Mouse (Mus musculus): ENCODE results near the gene Kbtbd8.

Gene Kbtbd8

GRCm38 (mm10) chr6:95116946-95117345 lies at the start of gene Kbtbd8:
Gene Kbtbd8 (plus strand): TSS chr6:95117240.
- no peak for DNase-seq (ENCODE audit: low read depth, low spot score)

DNA sequence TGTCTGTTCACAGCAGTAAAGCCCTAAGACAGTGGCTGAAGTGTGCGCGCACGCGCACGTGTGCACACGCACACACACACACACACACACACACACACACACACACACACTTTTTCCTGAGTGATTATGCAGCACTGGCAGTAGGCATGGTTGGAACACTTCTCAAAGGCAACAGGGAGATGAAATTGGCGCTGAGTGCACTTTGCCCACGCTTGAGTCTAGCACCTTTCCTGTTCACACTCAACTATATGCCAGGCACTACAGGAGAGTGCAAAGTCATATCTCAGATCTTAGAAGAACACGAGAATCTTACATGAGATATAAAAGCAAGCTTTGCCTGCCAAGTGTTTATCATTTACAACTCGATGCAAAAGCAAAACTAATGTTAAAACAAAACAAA lies 47.3 kb upstream of the Kbtbd8 start:
- no peak for DNase-seq (ENCODE audit: low read depth, low spot score)

DNA sequence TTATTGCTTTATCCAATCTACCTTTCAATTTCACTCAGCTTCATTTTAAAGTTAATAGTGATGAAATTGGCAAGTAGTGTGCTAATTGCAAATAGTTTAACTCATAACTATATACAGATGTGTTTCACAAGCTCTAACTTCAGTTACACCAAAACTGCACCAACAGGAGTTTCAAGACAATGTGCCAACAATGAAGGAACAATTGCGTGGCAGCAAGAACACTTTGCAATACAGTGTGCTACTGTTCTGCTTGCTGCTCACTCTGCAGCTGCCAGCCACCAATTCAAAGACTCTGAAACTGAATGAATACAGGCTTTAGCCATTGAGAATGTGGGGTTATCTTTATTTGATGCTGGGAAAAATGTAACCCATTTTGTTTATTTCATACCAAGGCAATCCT lies 31.8 kb upstream of the Kbtbd8 start:
- DNase-seq (ENCODE audit: low read depth, low spot score): no peak

DNA sequence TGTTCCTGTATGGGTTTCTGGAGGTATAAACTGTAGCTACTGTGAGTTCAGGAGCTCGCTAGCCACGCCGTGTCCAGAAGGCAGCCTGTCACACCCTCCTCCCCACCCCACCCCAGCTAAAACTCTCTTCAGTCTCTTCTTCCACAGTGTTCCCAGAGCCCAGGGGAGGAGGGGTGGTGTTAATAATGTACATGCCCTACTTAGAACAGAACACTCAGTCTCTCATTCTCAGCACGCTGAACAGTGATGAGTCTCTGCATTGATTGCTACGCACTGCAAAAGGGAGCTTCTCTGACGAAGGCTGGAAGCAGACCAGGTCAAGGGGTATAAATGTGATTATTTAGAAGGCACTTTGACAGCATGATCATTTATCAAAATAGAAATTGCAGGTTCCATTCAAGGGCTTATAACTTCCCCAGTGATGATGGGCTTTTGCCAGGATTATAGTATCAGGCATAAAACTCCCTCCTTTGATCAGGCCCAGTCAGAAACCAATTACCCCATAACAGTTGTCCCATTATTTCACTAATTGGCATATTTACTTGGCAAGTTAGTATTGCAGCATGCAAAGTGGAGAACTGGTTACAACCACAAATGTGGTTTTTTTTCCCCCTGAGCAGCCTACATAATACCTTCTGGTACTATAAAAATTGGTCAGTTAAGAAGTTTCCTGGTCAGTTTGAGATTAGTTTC lies 29.7 kb upstream of the Kbtbd8 start:
- DNase-seq (ENCODE audit: low read depth, low spot score): no peak

DNA sequence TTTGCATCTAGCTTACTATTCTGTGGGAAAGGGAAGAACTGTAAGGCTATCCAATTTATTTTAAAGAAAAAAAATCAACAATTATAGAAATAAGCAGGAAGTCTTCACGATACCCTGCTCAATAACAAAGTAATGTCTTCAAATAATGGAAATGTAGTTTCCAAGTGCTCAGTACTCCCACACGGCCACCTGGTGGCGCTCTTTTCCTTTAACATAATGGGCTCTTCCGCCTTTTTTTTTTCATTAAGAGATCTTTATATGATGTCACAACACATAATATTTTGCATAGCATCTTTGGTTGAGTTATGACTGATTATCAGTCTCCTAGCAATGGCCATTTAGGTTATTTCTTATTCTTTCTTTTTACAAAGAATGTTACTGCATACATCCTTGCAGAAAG lies 29.0 kb upstream of the Kbtbd8 start:
- DNase-seq (ENCODE audit: low read depth, low spot score): no peak

DNA sequence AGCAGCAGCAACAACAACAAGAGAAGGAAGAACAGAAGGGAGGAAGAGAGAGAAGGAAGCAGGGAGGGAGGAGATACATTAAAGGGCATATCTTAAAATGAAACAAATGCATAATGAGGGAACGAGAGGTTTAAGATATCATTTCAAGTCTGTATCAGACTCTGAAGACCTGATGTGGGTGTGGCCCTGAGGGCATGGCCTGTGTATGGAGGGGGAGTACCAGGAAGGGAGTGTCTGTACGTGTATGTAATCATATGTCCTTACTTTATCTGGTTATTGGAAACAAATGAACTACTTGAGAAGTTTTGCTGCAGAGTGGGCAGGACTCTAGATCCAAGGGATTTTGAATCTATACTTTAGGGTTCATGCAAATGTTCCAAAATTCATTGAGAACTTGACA lies 22.3 kb upstream of the Kbtbd8 start:
- DNase-seq (ENCODE audit: low read depth, low spot score): no peak

DNA sequence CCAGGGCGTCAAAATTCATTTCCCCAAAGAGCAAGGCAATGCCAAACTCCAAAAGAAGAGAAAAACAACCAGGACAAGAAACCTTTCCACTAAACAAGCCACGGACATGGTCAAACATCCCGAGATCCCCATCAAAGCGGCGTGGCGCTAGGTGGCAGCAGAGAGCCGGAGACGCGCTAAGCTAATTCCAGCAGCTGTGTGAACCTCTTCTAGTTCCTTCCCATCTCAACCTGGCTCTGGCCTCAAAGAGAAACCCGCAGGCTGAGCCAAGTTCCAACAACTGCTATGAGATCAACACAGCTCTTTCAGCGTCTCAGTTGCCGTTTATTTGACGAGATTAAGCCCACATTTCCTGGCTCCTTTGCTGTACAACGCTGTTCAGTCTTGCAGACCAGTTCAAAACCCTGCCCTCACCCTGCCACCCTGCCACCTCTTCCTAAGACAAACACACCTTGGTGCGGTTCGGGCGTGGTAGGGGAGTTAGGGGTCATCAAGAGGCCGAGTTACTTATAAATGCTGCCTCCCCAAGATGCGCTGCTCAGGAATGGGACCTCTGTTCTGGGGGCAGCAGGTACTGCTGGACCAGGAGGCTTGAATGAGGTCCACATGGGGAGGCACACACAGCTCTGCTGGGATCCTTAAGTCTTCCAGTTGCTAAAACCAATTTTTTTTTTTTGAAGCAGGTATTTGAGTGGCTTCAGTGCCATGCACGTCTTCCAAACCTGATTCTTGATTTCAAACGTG lies 18.5 kb upstream of the Kbtbd8 start:
- peak; percentile 25 for DNase-seq (ENCODE audit: low read depth, low spot score)

GRCm38 (mm10) chr6:95103706-95104105 lies 13.3 kb upstream of the Kbtbd8 start:
- no peak for DNase-seq (ENCODE audit: low read depth, low spot score)

DNA sequence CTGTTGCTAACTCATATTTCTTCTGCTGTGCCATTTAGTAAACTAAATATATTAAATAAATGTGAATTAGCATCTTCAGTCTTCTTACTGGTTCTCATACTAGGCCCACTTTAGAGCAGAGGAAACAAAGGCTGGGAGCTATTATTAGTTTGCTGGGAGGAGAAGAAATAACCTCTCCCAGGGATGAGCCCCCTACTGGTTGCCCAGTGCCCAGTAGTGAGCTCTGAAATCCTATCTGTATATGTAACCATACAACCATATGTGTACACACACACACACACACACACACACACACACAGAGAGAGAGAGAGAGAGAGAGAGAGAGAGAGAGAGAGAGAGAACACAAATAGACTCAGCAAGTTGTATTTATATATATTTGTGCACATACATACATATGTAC lies 8.6 kb upstream of the Kbtbd8 start:
- DNase-seq (ENCODE audit: low read depth, low spot score): no peak

- DNase-seq (ENCODE audit: low read depth, low spot score): no peak
Measured at GRCm38 (mm10) chr6:95109691-95110450, 7.2 kb upstream of the Kbtbd8 start.

DNA sequence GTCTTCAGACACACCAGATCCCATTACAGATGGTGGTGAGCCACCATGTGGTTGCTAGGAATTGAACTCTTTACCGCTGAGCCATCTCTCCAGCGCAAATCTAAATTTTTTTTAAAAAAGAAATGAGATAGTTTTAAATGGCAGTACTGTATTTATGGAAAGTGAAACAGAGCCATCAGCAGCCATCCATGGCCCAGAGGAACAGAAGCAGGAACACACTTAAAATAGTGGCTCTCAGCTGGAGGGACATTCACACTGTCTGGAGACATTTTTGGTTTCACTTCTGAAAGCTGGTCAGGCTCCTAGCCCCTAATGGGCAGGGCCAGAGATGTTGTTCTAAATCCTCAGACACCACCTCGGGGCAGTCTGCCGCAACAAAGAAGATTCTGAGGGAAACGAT lies 5.0 kb upstream of the Kbtbd8 start:
- DNase-seq (ENCODE audit: low read depth, low spot score): no peak

GRCm38 (mm10) chr6:95116513-95116912 lies 527 bp upstream of the Kbtbd8 start:
- no peak for DNase-seq (ENCODE audit: low read depth, low spot score)

GRCm38 (mm10) chr6:95117614-95118541 lies 838 bp downstream of the Kbtbd8 start:
- DNase-seq (ENCODE audit: low read depth, low spot score): peak; percentile 97

- DNase-seq (ENCODE audit: low read depth, low spot score): no peak
Measured at GRCm38 (mm10) chr6:95119389-95119788, 2.3 kb downstream of the Kbtbd8 start.

DNA sequence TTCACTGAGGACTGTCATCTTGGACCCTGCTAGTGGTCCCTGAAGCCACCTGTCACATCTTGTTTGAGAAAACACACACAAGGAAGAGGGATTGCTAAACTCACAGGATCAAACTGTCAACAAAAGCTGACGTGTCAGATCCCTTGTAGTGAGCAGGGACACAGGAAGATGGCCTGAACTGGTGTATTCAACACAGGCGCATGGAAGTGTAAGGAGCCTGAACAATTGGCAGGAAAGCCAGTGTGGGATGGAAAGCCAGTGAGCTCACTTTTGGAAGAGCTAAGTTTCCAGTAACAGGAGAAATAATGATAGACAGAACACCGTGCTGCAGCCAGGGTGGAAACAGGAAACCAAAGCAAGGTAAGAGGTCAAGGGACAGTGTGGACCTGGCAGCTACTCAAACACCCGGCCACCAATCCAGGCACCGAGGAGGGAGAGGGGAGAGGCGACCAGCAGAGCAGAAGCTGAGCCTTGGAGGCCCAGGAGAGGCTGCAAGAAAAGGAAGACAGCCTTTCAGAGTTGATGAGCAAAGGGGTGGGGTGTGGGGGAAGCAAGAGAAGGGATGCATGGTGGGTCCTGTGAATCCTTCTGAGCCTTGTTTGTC lies 33.0 kb downstream of the Kbtbd8 start:
- peak; percentile 7 for DNase-seq (ENCODE audit: low read depth, low spot score)

DNA sequence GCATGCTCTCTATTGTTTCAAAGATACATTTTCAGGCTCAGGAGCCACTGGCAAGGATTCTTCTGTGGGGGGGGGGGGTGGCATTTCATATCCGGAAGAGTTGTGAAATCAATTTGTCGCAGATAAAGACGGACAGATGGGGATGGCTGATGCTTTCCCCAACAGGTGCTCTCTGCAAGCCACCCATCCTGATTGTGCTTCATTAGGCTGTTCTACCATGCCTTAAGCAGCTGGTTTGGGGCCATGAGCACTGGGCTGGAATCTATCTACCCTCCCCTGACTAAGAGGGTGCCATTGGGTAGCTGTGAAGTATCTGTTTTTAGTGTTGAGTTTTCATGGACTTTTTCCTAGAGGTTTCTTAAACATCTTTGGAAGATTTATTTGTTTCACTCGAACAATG lies 33.8 kb downstream of the Kbtbd8 start:
- no peak for DNase-seq (ENCODE audit: low read depth, low spot score)

DNA sequence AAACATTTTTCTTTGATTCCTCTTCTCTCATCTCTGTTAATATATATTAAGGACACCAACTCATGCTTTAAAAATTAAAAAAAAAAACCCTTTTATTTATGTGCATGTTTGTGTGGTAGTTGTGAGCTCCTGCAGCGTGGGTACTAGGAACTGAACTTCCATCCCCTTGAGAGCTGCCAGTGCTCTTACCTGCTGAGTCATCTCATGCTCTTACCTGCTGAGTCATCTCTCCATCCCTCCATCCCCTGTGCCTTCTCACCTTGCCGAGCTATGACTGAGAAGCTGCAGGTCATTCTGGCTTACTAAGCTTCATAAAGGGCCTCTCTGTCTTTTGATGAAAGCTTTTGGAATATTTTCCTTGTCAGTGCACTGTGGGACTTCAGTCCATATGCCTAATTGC lies 34.5 kb downstream of the Kbtbd8 start:
- no peak for DNase-seq (ENCODE audit: low read depth, low spot score)

- no peak for DNase-seq (ENCODE audit: low read depth, low spot score)
Measured at GRCm38 (mm10) chr6:95163965-95164364, 46.9 kb downstream of the Kbtbd8 start.

DNA sequence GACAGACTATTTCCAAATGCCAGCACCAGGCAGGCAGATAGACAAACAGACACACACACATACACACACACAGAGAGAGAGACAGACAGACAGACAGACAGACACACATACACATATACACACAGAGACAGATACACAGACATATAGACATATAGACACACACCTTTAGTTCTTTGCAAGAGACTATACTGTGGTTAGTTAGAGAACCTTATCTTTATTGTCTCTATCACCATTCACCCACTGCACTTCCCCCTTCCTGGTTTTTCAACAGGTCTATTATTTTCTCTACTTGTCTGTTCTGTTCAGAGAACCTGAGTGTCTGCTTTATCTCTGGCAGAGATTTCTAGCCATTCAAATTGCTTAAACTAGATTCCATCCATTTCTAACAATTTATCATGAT lies 48.6 kb downstream of the Kbtbd8 start:
- DNase-seq (ENCODE audit: low read depth, low spot score): no peak

- no peak for DNase-seq (ENCODE audit: low read depth, low spot score)
Measured at GRCm38 (mm10) chr6:95167668-95168227, 50.7 kb downstream of the Kbtbd8 start.

DNA sequence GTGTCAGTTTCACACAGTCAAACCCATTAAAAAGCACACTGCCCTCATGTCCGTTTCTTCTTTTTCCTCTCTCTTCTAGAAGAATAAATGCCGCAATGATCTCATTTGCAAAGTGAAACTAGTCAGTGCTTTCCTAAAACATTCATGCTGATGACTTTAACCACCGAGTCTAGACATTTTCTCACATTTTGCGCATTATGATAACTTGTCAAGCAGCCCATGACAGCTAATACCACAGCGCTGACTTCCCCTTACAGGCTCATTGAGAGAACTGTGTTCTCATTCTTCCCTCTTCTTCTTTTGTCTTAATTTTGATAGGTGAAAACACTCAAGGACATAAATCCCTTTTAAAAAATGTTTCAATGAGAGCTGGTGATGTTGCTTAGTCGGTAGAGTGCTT lies 52.4 kb downstream of the Kbtbd8 start:
- DNase-seq (ENCODE audit: low read depth, low spot score): no peak

Measured in skeletal muscle tissue, adult 2 months (tissue).